9 mouse cellular contexts compared by ENCODE assay signal in the genomic region with DNA sequence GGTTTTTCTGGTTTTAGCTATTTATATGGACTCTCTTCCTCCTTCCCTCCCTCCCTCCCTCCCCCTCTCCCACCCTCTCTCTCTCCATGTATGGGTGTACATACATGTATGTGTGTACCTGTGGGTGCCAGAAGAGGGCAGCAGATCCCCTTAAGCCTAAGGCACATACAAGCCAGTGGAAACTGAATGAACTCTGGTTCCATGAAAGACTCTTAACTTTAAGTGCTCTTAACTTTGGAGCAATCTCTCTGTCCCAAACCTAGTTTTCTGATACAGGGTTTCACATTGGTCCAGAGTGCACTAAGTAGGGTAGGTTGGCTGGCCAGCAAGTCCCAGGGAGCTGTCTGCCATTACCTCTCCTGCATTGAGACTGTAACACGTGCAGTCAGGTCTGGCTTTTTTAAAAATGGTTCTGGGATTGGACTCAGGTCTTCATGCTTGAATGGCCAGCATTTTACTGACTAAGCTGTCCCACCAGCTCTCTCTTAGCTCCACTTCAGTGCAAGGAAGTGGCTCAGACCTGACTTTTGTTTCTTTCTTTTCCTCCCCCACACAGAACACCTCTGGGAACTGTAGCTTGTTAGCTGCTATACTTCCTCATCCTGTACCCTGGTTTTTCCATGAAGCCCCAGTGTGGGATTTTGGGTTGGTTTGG. TPM values are rescaled to one million over a fixed set of nuclear protein-coding genes. Genes with fewer than 3 reads are reported as not detected.
DNase-seq lines count a peak whose midpoint lies in the region; ATAC-seq and TF ChIP-seq lines count a peak whose summit lies in the region.
"Had no signal": no experiment of that assay in that cellular context is flagged by ENCODE, and none has a peak within 500 bp of the region (broad histone marks: within the 10 kb centered on the region; RNA-seq: fewer than 3 reads in every experiment).

No protein-coding gene starts in this region.

- no peaks in the 10 kb centered on the region for H3K9me3 ChIP-seq in kidney, embryonic 16.5 days (ENCODE audit: low read length)
- no peaks in the 10 kb centered on the region for H3K9me3 ChIP-seq in lung, postnatal 0 days (ENCODE audit: low read length)

- H3K27me3 ChIP-seq in kidney, embryonic 16.5 days (ENCODE audit: insufficient read depth, low read length) = no peaks in the 10 kb centered on the region
- no peaks in the 10 kb centered on the region for H3K27me3 ChIP-seq in lung, postnatal 0 days (replicated peaks; ENCODE audit: insufficient read depth, low read length)

- peak; percentile 83 for TF ChIP-seq CTCF in lung, postnatal 0 days (IDR thresholded peaks at IDR 0.05)

- H3K9ac ChIP-seq in kidney, embryonic 16.5 days (replicated peaks; ENCODE audit: low read length) = no peak overlapping the region
- H3K9ac ChIP-seq in lung, postnatal 0 days (replicated peaks; ENCODE audit: low read depth) = no peak overlapping the region

- 79% methylated on average over 1 of the region's 1 CpGs for WGBS in kidney, embryonic 16.5 days
- 67% methylated on average over 1 of the region's 1 CpGs for WGBS in lung, postnatal 0 days

- no peak for ATAC-seq in cerebellum, adult (ENCODE audit: insufficient number of reproducible peaks, low FRiP score, low TSS enrichment)
- peak; percentile 79 for ATAC-seq in kidney, embryonic 16.5 days (ENCODE audit: low FRiP score, low TSS enrichment)
- ATAC-seq in lung, postnatal 0 days = peak; percentile 92

- H3K4me1 ChIP-seq in kidney, embryonic 16.5 days (ENCODE audit: insufficient read depth, low read length) = no peaks in the 10 kb centered on the region
- no peaks in the 10 kb centered on the region for H3K4me1 ChIP-seq in lung, postnatal 0 days (ENCODE audit: insufficient read depth, low read depth, low read length)

- no peak overlapping the region for H3K4me2 ChIP-seq in kidney, embryonic 16.5 days (replicated peaks; ENCODE audit: low read depth, low read length)
- H3K4me2 ChIP-seq in lung, postnatal 0 days (replicated peaks; ENCODE audit: low read depth, low read length) = no peak overlapping the region

- TF ChIP-seq EP300 in lung, postnatal 0 days (IDR thresholded peaks at IDR 0.05) = no peak

- H3K27ac ChIP-seq in kidney, embryonic 16.5 days (ENCODE audit: low read length) = peak overlapping the region; percentile 55; the same call in 1 of the 2 replicates
- H3K27ac ChIP-seq in lung, postnatal 0 days (ENCODE audit: low read length) = peak overlapping the region; percentile 52; the same call in 1 of the 2 replicates

- H3K36me3 ChIP-seq in kidney, embryonic 16.5 days (ENCODE audit: insufficient read depth, low read length) = no peaks in the 10 kb centered on the region
- no peaks in the 10 kb centered on the region for H3K36me3 ChIP-seq in lung, postnatal 0 days (ENCODE audit: insufficient read depth, low read length)

- peak; percentile 35 for DNase-seq in cerebellum, adult 11 months
- DNase-seq in CD8-positive naive resting alpha-beta T cell, adult 2 months (ENCODE audit: low read depth in 2 of 2, low spot score in 2 of 2) = peak; percentile 14 to 40
- DNase-seq in c-Kit-positive CD71-negative TER-119-negative erythroid progenitor cells, embryonic 14.5 days (ENCODE audit: low read depth) = peak; percentile 29
- DNase-seq in frontal cortex, postnatal 10 days (ENCODE audit: low spot score in 2 of 2) = peak; percentile 29
- peak; percentile 94 for DNase-seq in lung, postnatal 0 days (ENCODE audit: low spot score)
- DNase-seq in spleen, postnatal 14 days (ENCODE audit: low spot score in 2 of 2) = peak; percentile 31 to 64

- H3K4me3 ChIP-seq in kidney, embryonic 16.5 days (ENCODE audit: low read length) = no peak overlapping the region
- no peak overlapping the region for H3K4me3 ChIP-seq in lung, postnatal 0 days (ENCODE audit: low read depth, low read length)

RNA-seq across cellular contexts. Expression of a gene that starts 44.3 kb away (rescaled TPM):
- polyA plus RNA-seq in kidney, embryonic 16.5 days (2015; fragmentation: Nextera tagmentation; extraction: Ambion mirVana) = 23.7 and 24.3 TPM in 2 replicates
- polyA plus RNA-seq in lung, postnatal 0 days (2015; fragmentation: Nextera tagmentation; extraction: Ambion mirVana) = 12.6 and 13.5 TPM in 2 replicates

RNA-seq across cellular contexts. Expression of a gene that starts 46.6 kb away (rescaled TPM):
- polyA plus RNA-seq in kidney, embryonic 16.5 days (2015; fragmentation: Nextera tagmentation; extraction: Ambion mirVana) = 143 and 158 TPM in 2 replicates
- polyA plus RNA-seq in lung, postnatal 0 days (2015; fragmentation: Nextera tagmentation; extraction: Ambion mirVana) = 63.0 and 68.8 TPM in 2 replicates

RNA-seq across cellular contexts. Expression of a gene that starts 58.0 kb away (rescaled TPM):
- not detected in 2 replicates for polyA plus RNA-seq in kidney, embryonic 16.5 days (2015; fragmentation: Nextera tagmentation; extraction: Ambion mirVana)
- not detected in 2 replicates for polyA plus RNA-seq in lung, postnatal 0 days (2015; fragmentation: Nextera tagmentation; extraction: Ambion mirVana)
- polyA plus RNA-seq: C2C12 had no signal

Comparison
In these comparisons a context has a peak if more than half of its experiments do, and no peak if none do; other contexts are left out.
1. DNase-seq: peak in every context shown above with its lines; median percentile 94 in lung, postnatal 0 days; 48 in spleen, postnatal 14 days; 35 in cerebellum, adult 11 months; 29 in c-Kit-positive CD71-negative TER-119-negative erythroid progenitor cells, embryonic 14.5 days; 29 in frontal cortex, postnatal 10 days; 27 in CD8-positive naive resting alpha-beta T cell, adult 2 months.